Mouse (Mus musculus) lung, postnatal 0 days (tissue): ENCODE data around the gene Limk1.

Experiments used
- CTCF ChIP-seq: IDR thresholded peaks from 2 replicates; pipeline ENCODE4 v1.5.1; 2016; ENCODE audit warnings: antibody characterized with exemption, mild to moderate bottlenecking
- EP300 ChIP-seq: IDR thresholded peaks from 2 replicates; pipeline ENCODE4 v1.6.1; 2016; ENCODE audit warnings: antibody characterized with exemption, mild to moderate bottlenecking, control low read depth

GRCm38 (mm10) chr5:134709275-134709674 lies 20.9 kb upstream of the Limk1 start:
- no peak for TF ChIP-seq CTCF
- no peak for TF ChIP-seq EP300
